Mouse (Mus musculus) skeletal muscle tissue, adult 2 months (tissue): ENCODE data around the gene Pp2d1.
"Not testable (repeated sequence)": the region's sequence is repeated elsewhere in the genome, so short reads cannot be mapped to it uniquely, and the experiment has no call there.

Experiments
- DNase-seq: peaks from one replicate; pipeline ENCODE4 v3.0.0-alpha.2; 2012; ENCODE audit warnings: low read depth, low spot score

Pp2d1 gene

GRCm38 (mm10) chr17:53539351-53539750 lies at the start of gene Pp2d1:
Gene Pp2d1, minus strand, starts transcription at chr17:53539451.
- DNase-seq = not testable (repeated sequence)

GRCm38 (mm10) chr17:53588097-53588855 lies 49.0 kb upstream of the Pp2d1 start:
- DNase-seq = no peak

- DNase-seq = peak; percentile 94
Measured at GRCm38 (mm10) chr17:53587074-53587851, 48.0 kb upstream of the Pp2d1 start.

GRCm38 (mm10) chr17:53583846-53584579 lies 44.8 kb upstream of the Pp2d1 start:
- no peak for DNase-seq

GRCm38 (mm10) chr17:53582805-53583204 lies 43.6 kb upstream of the Pp2d1 start:
- no peak for DNase-seq

- no peak for DNase-seq
Measured at GRCm38 (mm10) chr17:53582026-53582585, 42.9 kb upstream of the Pp2d1 start.

- no peak for DNase-seq
Measured at GRCm38 (mm10) chr17:53580237-53580636, 41.0 kb upstream of the Pp2d1 start.

GRCm38 (mm10) chr17:53579612-53580011 lies 40.4 kb upstream of the Pp2d1 start:
- no peak for DNase-seq

- DNase-seq = no peak
Measured at GRCm38 (mm10) chr17:53578776-53579175, 39.5 kb upstream of the Pp2d1 start.

- no peak for DNase-seq
Measured at GRCm38 (mm10) chr17:53578249-53578648, 39.0 kb upstream of the Pp2d1 start.

GRCm38 (mm10) chr17:53577754-53578153 lies 38.5 kb upstream of the Pp2d1 start:
- no peak for DNase-seq

- DNase-seq = no peak
Measured at GRCm38 (mm10) chr17:53577151-53577550, 37.9 kb upstream of the Pp2d1 start.

GRCm38 (mm10) chr17:53573019-53573556 lies 33.8 kb upstream of the Pp2d1 start:
- DNase-seq = no peak

- not testable (repeated sequence) for DNase-seq
Measured at GRCm38 (mm10) chr17:53570932-53571331, 31.7 kb upstream of the Pp2d1 start.

- DNase-seq = no peak
Measured at GRCm38 (mm10) chr17:53570361-53570875, 31.2 kb upstream of the Pp2d1 start.

- peak; percentile 81 for DNase-seq
Measured at GRCm38 (mm10) chr17:53569829-53570228, 30.6 kb upstream of the Pp2d1 start.

GRCm38 (mm10) chr17:53568734-53569386 lies 29.6 kb upstream of the Pp2d1 start:
- no peak for DNase-seq

- DNase-seq = peak; percentile 76
Measured at GRCm38 (mm10) chr17:53568118-53568517, 28.9 kb upstream of the Pp2d1 start.

GRCm38 (mm10) chr17:53567346-53568101 lies 28.3 kb upstream of the Pp2d1 start:
- peak; percentile 33 for DNase-seq

- DNase-seq = peak; percentile 59
Measured at GRCm38 (mm10) chr17:53566919-53567345, 27.7 kb upstream of the Pp2d1 start.
